Mouse (Mus musculus) adrenal gland, postnatal 14 days (tissue): ENCODE results near the gene Dapp1. TPM values are rescaled to one million over a fixed set of nuclear protein-coding genes. Genes with fewer than 3 reads are reported as not detected.
"Not testable (repeated sequence)": the region's sequence is repeated elsewhere in the genome, so short reads cannot be mapped to it uniquely, and the experiment has no call there.

ENCODE experiments used
- DNase-seq: peaks from one replicate; pipeline ENCODE4 v3.0.0; 2021; ENCODE audit warnings: mixed read lengths
- total RNA-seq: library from RNA; stranded (reverse); gene quantifications from 2 replicates; pipeline ENCODE4 v1.2.3, GENCODE M21; 2021

Gene Dapp1
- total RNA-seq, 1 experiment from 2014 or later = 4.9 TPM

DNA sequence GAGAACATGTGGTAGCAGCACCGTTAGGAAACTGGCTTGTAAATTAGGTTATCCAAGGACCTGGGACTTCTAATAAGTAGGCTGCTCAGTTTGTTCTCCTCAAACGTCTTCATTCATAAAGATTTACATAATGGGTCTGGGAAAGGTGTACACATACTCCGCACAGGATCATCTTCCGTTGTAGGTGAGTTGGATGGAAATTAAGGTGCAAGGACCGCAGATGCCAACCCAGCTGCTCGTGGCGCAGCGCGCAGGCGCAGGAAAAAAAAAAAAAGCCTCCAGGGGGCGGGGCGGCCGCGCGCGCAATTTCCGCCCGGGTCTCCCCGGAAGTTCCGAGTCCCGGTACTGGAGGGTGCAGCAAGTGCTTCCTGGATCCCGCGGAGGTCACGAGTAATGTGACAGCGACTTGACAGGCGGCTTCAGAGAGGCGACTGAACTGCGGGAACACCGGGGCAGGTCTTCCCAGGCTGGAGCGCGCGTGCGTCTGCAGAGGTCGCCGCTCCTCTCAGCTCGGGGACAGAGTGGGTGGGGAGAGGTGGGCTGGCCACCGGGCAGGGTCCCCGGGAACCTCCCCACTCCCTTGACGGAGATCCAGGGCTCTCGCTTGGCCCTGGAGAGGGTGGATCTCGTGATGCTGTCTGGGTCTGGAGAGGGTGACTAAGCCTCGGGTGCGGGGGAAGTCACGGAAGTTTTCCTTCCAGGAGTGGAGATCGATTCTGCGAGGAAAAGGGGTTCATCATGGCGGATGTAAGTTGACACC lies 63.0 kb downstream of the Dapp1 start, which contains the start of gene Lamtor3:
Lamtor3 (plus strand) TSS at position 335 of the 760 bp plus-strand sequence.
- peak; percentile 96 for DNase-seq

DNA sequence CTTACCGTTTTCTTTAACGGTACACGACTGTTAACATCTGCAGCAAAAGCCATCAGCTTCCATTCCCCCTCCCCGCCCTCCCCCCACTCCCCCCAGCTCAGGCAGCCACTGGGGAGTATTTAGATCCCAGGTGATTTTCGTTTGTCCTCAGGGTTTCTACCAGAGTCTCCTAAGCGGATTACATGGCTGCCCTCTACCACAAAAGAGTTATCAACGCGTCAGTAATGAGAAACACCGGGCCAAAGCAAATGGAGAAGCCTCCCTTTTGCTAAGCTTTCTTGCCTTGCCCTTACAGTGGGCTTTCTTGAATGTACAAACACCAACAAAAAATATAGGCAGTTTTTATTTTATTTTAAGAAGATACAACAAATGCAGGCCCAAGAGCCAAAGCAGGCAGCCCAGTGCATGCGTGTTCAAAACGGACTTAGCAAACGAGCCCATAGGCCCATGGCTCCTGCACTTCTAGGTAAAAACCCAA lies 63.6 kb downstream of the Dapp1 start:
- no peak for DNase-seq

DNA sequence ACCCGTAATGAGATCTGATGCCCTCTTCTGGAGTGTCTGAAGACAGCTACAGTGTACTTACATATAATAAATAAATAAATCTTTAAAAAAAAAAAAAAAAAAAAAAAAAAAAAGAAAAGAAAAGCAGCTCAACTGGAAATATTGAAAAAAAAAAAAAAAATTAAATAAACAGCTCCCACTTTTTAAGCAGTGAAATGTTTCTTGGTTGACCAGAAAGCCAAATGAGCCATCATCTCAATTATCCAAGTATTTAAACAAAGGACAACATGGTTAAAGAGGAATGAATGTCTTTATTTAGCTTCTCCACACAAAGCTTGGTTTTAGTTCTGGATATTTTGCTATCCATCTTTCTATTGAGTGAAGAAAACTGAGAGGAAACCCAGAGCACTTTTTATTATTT lies 66.8 kb downstream of the Dapp1 start:
- not testable (repeated sequence) for DNase-seq

DNA sequence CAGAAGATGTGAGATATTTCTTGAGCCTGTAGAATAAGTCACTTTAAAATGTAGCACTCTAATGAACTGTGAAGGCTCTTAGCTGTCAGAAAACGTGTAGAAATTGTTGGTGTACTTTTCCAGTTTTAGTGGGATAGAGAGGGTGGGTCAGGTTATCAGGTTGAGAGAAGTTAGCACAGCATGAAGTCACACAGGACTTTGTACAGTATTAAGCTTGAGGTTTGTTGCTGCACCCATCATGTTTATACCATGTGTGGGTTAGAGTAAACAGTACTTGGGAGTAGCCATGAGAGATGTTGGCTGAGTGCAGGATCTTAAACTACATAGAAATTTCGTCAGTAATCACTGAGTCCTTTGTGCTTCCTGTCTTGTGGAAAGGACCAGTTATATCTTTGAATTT lies 68.3 kb downstream of the Dapp1 start:
- DNase-seq = no peak

DNA sequence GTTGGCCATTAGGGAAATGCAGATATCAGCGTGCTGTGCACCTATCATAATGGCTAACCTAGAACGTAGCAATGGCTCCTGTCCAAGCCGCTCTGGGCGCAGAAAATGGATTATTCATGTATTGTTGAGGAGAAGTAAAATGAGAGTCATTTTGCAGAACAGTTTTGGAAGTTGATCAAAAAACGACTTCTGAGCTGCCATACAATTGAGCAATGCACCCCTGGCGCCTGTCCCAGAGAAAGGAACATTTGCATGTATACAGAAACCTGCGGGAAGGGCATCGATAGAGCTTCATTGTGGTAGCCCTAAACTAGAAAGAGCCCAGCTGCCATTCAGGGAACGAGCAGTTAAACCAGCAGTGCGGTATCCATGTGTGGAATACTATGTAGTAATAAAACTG lies 81.2 kb downstream of the Dapp1 start:
- DNase-seq = peak; percentile 65

DNA sequence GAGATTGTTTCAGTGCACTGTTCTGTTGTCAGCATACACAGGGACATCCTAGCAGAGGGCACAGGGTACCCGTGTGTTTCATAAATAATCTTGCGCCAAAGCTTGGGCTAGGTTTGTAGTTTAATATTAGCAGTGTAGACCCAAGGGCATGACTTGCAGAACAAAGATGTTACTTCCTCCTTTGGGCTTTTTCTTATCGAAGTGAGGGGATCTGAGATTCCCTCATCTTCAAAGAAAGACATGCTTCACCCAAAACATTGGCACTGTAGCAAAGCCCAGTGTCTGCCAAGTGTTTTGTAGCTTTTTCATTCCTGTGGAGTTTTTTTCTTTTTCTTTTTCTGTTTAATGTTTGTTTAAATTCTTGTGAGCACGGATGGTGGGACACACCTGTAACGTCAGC lies 83.7 kb downstream of the Dapp1 start:
- no peak for DNase-seq

DNA sequence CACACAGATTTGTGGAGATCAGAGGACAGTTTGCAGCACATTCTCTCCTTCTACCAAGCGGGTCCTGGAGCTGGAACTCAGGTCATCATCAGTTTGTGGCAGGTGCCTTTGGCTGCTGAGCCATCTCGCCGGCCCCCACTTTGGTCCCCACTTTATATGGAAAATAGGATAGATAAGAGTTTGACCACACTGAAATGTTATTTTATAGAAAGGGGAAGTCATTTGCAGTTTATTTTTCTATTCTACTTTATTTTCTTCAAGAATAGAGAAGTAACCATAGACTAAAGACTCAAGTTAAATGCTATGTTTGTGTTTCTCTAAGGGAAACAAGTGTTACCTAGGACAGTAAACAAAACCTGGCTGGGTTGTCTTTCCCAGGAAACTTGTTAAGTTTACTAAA lies 84.5 kb downstream of the Dapp1 start:
- DNase-seq = no peak

DNA sequence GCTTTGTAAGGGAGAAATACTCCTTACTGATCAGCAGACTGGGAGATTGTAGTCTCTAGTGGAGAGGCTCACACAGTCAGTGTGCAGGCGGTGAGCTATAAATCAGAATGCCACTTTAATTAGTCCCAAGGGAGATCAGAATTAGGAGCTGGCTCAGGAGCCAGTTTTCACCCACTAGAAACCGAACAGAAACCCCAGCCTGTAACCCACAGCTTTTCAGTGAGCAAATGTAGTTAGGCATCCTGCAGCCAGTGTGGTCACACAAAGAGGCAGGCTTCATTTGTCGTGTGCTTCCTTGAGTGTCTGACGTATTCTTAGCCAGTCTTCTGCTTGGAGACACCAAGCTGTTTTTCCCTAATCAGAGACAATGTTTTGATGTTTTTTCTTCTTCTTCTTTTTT lies 85.0 kb downstream of the Dapp1 start:
- DNase-seq = no peak

DNA sequence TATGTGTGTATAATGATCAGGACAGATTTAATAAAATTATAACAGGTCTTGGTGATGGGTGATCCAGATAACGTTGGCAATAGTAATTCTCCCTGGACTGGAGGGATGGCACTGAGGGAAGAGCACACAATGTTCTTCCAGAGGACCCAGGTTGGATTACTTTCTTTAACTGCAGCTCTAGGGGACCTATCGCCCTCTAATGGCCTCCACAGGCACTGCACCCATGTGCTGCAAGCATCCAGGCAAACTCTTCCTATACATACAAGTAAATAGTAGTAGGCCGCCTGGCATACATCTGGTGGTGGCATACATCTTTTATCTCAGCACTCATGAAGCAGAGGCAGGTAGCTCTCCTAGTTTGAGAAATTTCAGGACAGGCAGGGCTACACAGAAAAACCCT lies 86.1 kb downstream of the Dapp1 start:
- peak; percentile 26 for DNase-seq

DNA sequence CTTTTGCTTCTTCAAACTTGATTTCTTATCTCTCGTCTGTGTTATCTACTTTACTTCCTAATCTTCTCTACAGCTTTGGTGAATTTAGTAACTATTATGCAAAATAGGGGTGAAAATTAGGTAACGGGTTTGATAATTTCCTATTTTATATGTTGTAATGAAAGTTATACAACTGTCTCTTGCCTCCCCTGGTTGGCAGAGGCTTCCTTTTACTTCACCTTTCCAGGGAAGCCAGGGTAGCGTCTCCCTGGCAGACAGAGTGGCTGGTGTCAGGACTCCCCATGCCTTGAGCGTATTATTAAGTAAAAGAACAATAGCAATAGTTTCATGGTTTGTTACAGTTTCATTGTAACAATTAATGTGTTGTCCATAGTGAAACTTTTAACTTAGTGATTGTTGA lies 87.6 kb downstream of the Dapp1 start:
- DNase-seq = no peak

DNA sequence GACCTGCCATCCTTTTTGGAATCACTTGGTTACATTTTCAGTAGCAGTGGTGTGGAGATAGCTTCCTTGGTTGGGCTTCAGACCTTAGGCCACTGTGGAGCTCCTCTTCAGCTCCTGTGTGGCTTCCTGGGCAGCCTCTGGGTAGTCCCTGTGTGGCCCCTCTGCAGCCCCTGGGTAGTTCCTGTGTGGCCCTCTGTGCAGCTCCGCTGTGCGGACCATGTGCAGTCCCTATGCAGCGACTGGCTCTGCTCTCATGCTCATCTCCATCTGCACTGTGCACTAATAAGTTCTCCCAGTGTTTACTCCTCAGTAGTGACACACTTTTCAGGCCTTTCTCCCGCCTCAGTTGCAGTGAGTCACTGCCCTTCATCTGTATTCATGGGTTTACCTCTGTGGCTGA lies 89.2 kb downstream of the Dapp1 start:
- no peak for DNase-seq

DNA sequence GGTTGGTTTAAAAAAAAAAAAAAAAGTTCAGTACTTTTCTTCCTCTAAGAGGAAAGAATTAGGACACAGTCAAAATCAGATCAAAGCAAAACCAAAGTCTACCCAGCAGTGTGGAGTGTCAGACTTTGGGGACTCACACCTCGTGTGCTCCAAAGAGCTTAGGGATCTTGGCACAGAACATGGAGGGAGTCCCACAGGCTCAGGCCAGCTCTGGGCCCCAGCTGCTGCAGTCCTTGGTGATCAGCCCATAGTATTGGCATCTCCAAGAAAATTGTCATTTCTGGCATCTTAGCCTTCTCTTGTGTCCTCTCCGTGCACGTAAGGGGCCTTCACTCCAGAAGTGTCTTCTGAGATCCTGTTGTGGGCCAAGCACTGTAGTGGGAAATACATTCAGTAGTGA lies 90.3 kb downstream of the Dapp1 start:
- DNase-seq = no peak

DNA sequence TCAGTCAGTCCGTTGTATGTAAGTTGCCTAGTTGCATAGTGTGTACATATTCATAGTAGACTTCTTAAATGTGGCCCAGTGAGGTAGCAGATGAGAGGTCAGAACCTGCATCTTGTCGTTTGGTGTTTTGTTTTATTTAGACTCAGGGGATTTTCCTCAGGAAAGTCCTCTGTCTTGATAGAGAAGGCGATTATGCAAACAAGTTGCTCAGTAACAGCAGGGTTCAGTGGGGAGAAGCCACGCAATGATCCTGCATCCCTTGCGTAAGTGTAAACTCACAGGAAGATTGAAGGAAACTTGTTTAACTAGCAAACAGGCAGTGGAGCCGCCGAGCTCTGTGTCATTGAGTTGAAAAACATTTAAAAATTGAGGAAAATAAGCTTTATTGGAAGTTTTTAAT lies 93.4 kb downstream of the Dapp1 start:
- no peak for DNase-seq

DNA sequence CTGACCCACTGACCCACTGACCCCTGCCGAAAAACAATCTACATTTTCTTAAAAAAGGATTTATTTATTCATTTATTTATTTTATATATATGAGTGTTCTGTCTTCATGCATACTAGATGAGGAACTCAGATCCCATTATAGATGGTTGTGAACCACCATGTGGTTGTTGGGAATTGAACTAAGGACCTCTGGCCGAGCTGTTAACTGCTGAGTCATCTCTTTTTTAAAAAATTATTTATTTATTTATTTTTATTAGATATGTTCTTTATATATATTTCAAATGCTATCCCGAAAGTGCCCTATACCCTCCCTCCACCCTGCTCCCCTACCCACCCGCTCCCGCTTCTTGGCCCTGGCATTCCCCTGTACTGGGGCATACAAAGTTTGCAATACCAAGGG lies 100.3 kb downstream of the Dapp1 start:
- DNase-seq = no peak

Other genes starting within 250 kb of the Dapp1 start
- gene H2afz, start 117.1 kb downstream of the Dapp1 start, total RNA-seq = 228 and 256 TPM in 2 replicates
- 17.8 and 19.5 TPM in 2 replicates for gene Dnajb14, start 113.9 kb downstream of the Dapp1 start, total RNA-seq
- 64.2 and 75.9 TPM in 2 replicates for gene Lamtor3, start 63.0 kb downstream of the Dapp1 start, total RNA-seq
- 0.04 TPM in 1 of 2 replicates, not detected in the other for gene 1110002E22Rik, start 83.5 kb upstream of the Dapp1 start, total RNA-seq
- not detected in 2 replicates for gene Gm5105, start 85.8 kb upstream of the Dapp1 start, total RNA-seq
- gene Trmt10a, start 161.9 kb upstream of the Dapp1 start, total RNA-seq = 11.7 and 14.7 TPM in 2 replicates
- gene Mttp, start 163.4 kb upstream of the Dapp1 start, total RNA-seq = 8.0 and 22.6 TPM in 2 replicates
- gene 4930579F01Rik, start 212.3 kb upstream of the Dapp1 start, total RNA-seq = not detected in 2 replicates
- gene Adh7, start 236.2 kb upstream of the Dapp1 start, total RNA-seq = 18.2 and 24.3 TPM in 2 replicates